Mouse (Mus musculus): ENCODE results near the gene Chuk.

DNA sequence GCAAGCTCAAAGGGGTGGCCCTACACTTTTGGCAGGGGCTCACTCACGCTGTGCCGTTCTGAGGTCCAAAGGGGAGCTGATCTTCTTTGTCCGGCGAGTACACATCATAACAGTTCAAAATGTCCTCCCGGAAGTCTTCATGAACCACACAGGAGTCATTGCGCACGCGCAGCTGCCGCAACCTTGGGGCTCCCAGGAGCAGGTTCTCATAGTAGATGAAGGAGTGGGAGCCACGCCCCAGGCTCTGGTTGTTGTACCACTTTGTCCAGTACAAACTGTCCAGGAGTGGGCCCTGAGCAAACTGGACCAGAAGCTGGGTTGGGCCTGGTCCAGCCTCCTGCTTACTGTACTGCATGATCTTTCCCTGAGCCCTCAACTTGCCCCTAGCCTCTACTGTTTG, 49.7 kb upstream of the Chuk start:
- TF ChIP-seq TAL1 (conservative IDR thresholded peaks at IDR 0.05; ENCODE audit: low read depth, low read length), result no peak
- no peak for TF ChIP-seq CTCF (IDR thresholded peaks at IDR 0.05; ENCODE audit: low read depth, low read length)
